Mouse (Mus musculus): ENCODE data around the gene Fsip1. TPM values are rescaled to one million over a fixed set of nuclear protein-coding genes. Genes with fewer than 3 reads are reported as not detected.
"Not testable (repeated sequence)": the region's sequence is repeated elsewhere in the genome, so short reads cannot be mapped to it uniquely, and the experiment has no call there.

Gene Fsip1
- polyA plus RNA-seq, 1 experiment from 2014 or later: 0.49 TPM

DNA sequence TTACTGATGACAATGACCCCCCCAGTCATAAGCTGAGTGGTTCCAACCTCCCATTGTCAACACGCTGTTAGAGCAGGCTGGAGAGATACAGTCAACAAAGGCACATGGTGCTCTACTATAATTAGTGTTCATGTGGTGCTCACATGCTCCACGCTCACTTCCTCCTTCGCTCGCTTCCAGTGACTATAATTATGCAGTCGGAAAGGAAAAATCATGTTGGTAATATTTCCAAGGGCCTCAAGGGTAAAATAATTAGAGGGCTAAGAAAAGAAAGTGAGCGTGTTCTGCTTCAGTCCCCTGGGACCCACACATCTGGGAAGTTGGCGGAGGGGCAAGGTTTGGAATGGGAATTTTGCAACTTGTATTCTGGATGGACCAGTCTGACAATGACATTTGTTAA, 38.7 kb upstream of the Fsip1 start:
- DNase-seq (ENCODE audit: low spot score): no peak
- ATAC-seq (replicated peaks; ENCODE audit: low FRiP score, low TSS enrichment, low read depth): no peak
- Histone ChIP-seq H3K4me1 (replicated peaks; ENCODE audit: control insufficient read depth, insufficient read depth, low read length) (no peaks in the 10 kb centered on the region), H3K4me3 (ENCODE audit: low read depth, low read length) (no peak overlapping the region), H3K9me3 (ENCODE audit: control insufficient read depth, low read length) (peaks cover 2% of the 10 kb centered on the region; the same call in 1 of the 2 replicates), H3K4me2 (ENCODE audit: low read length) (no peak overlapping the region), H3K36me3 (ENCODE audit: control insufficient read depth, insufficient read depth, low read length) (no peaks in the 10 kb centered on the region), H3K27me3 (replicated peaks; ENCODE audit: control insufficient read depth, insufficient read depth, low read length) (no peaks in the 10 kb centered on the region), H3K9ac (ENCODE audit: low read length) (no peak overlapping the region), H3K27ac (ENCODE audit: low read depth) (no peak overlapping the region)
- 82% methylated on average over 7 of the region's 7 CpGs for WGBS

DNA sequence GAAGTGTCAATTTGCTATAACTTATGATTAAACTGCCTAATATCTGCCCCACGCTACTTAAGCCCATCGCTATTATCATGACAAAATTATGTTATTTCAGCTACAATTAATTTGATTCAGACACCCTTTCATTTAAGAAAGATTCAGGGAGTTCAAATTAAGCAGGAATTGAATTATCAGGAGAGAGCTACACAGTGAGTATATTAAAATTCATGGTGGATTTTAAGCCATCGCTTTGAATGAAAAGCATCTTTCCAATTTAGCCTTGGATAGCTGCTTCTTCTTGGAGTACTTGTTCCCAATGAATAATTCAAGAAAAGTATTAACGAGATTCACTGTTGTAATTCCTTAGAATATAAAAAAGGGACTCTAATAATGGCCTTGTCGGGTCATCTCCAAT, 36.8 kb upstream of the Fsip1 start:
- Histone ChIP-seq H3K27me3 (replicated peaks; ENCODE audit: control insufficient read depth, insufficient read depth, low read length) (no peaks in the 10 kb centered on the region), H3K36me3 (ENCODE audit: control insufficient read depth, insufficient read depth, low read length) (no peaks in the 10 kb centered on the region), H3K9me3 (ENCODE audit: control insufficient read depth, low read length) (peaks cover 2% of the 10 kb centered on the region; the same call in 1 of the 2 replicates), H3K9ac (ENCODE audit: low read length) (no peak overlapping the region), H3K4me2 (ENCODE audit: low read length) (no peak overlapping the region), H3K4me3 (ENCODE audit: low read depth, low read length) (no peak overlapping the region), H3K4me1 (replicated peaks; ENCODE audit: control insufficient read depth, insufficient read depth, low read length) (no peaks in the 10 kb centered on the region), H3K27ac (ENCODE audit: low read depth) (no peak overlapping the region)
- ATAC-seq (replicated peaks; ENCODE audit: low FRiP score, low TSS enrichment, low read depth) (no peak), DNase-seq (ENCODE audit: low spot score) (no peak)
- 86% methylated on average over 5 of the region's 5 CpGs for WGBS

DNA sequence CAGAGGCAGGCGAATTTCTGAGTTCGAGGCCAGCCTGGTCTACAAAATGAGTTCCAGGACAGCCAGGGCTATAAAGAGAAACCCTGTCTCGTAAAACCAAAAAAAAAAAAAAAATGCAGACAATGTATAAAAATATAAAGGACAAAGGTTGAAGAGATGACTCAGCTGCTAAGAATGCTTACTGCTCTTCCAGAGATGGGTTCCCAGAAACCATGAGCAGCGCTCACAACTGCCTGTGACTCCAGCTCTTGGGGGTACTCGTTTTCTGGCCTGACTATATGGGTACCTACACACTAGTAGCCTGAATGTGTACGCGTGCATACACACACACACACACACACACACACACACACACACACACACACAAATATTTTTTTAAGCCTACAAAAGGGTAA, 32.3 kb upstream of the Fsip1 start:
- not testable (repeated sequence) for H3K27ac ChIP-seq (ENCODE audit: low read depth); ATAC-seq (replicated peaks; ENCODE audit: low FRiP score, low TSS enrichment, low read depth); H3K9me3 ChIP-seq (ENCODE audit: control insufficient read depth, low read length); H3K9ac ChIP-seq (ENCODE audit: low read length); DNase-seq (ENCODE audit: low spot score); H3K4me3 ChIP-seq (ENCODE audit: low read depth, low read length); H3K4me1 ChIP-seq (replicated peaks; ENCODE audit: control insufficient read depth, insufficient read depth, low read length); H3K4me2 ChIP-seq (ENCODE audit: low read length); H3K27me3 ChIP-seq (replicated peaks; ENCODE audit: control insufficient read depth, insufficient read depth, low read length); H3K36me3 ChIP-seq (ENCODE audit: control insufficient read depth, insufficient read depth, low read length)
- 79% methylated on average over 7 of the region's 7 CpGs for WGBS

GRCm38 (mm10) chr2:118288326-118289065, 31.7 kb upstream of the Fsip1 start:
- H3K4me3 ChIP-seq (ENCODE audit: low read depth, low read length): no peak overlapping the region
- WGBS: 84% methylated on average over 9 of the region's 9 CpGs
- H3K27me3 ChIP-seq (replicated peaks; ENCODE audit: control insufficient read depth, insufficient read depth, low read length): no peaks in the 10 kb centered on the region
- DNase-seq (ENCODE audit: low spot score) (no peak), ATAC-seq (replicated peaks; ENCODE audit: low FRiP score, low TSS enrichment, low read depth) (no peak)
- peaks cover 2% of the 10 kb centered on the region; the same call in 1 of the 2 replicates for H3K9me3 ChIP-seq (ENCODE audit: control insufficient read depth, low read length)
- H3K4me2 ChIP-seq (ENCODE audit: low read length): no peak overlapping the region
- no peaks in the 10 kb centered on the region for H3K4me1 ChIP-seq (replicated peaks; ENCODE audit: control insufficient read depth, insufficient read depth, low read length)
- H3K27ac ChIP-seq (ENCODE audit: low read depth): no peak overlapping the region
- no peak overlapping the region for H3K9ac ChIP-seq (ENCODE audit: low read length)
- H3K36me3 ChIP-seq (ENCODE audit: control insufficient read depth, insufficient read depth, low read length): no peaks in the 10 kb centered on the region

DNA sequence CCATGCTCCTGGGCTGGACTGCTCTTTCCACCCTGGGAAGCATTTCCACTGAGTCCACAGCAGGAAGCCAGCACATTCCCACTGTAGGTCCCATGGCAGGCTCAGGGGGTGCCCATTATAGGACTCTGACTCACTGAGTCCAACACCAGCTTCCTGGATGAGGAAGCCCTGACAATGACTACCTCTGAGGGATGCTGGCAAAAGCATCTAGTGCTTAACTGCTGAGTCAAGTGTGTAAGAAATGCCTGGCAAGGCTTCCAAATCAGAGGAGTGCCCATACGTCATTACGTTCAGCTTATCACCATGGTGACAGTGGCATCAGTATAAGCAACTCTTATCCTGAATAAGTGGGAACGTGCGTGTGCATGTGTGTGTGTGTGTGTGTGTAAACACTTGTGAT, 30.9 kb upstream of the Fsip1 start:
- DNase-seq (ENCODE audit: low spot score) (peak; percentile 44), ATAC-seq (replicated peaks; ENCODE audit: low FRiP score, low TSS enrichment, low read depth) (no peak)
- Histone ChIP-seq H3K4me1 (replicated peaks; ENCODE audit: control insufficient read depth, insufficient read depth, low read length) (no peaks in the 10 kb centered on the region), H3K9ac (ENCODE audit: low read length) (no peak overlapping the region), H3K4me2 (ENCODE audit: low read length) (no peak overlapping the region), H3K27me3 (replicated peaks; ENCODE audit: control insufficient read depth, insufficient read depth, low read length) (no peaks in the 10 kb centered on the region), H3K27ac (ENCODE audit: low read depth) (no peak overlapping the region), H3K9me3 (ENCODE audit: control insufficient read depth, low read length) (peaks cover 2% of the 10 kb centered on the region; the same call in 1 of the 2 replicates), H3K36me3 (ENCODE audit: control insufficient read depth, insufficient read depth, low read length) (no peaks in the 10 kb centered on the region), H3K4me3 (ENCODE audit: low read depth, low read length) (no peak overlapping the region)
- 82% methylated on average over 4 of the region's 4 CpGs for WGBS

- DNase-seq (ENCODE audit: low spot score) (peak; percentile 6), ATAC-seq (replicated peaks; ENCODE audit: low FRiP score, low TSS enrichment, low read depth) (no peak)
Observed at GRCm38 (mm10) chr2:118282467-118282866, 25.7 kb upstream of the Fsip1 start.

DNA sequence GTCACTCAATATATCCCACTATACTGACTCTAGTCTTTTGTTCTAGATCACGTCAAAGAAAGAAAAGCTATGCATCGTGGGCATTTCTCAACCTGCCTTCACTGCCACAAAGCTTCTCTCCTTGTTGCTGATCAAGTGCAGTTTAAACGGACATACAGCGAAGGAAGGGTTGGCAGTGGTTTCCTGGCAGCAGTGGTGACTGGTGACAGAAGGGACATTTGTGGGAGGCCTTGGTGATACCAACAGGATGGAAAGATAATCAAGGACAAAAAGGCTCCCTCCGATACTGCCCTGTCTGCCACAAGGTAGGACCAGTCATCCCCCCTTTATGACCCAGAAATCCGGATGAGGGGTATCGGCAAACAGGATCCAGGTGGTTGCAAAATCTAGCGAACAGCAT, 21.5 kb upstream of the Fsip1 start:
- no peak overlapping the region for H3K4me3 ChIP-seq (ENCODE audit: low read depth, low read length)
- H3K36me3 ChIP-seq (ENCODE audit: control insufficient read depth, insufficient read depth, low read length): no peaks in the 10 kb centered on the region
- no peaks in the 10 kb centered on the region for H3K27me3 ChIP-seq (replicated peaks; ENCODE audit: control insufficient read depth, insufficient read depth, low read length)
- H3K9ac ChIP-seq (ENCODE audit: low read length): no peak overlapping the region
- H3K27ac ChIP-seq (ENCODE audit: low read depth): no peak overlapping the region
- ATAC-seq (replicated peaks; ENCODE audit: low FRiP score, low TSS enrichment, low read depth) (no peak), DNase-seq (ENCODE audit: low spot score) (peak; percentile 49)
- WGBS: 88% methylated on average over 8 of the region's 8 CpGs
- H3K4me1 ChIP-seq (replicated peaks; ENCODE audit: control insufficient read depth, insufficient read depth, low read length): no peaks in the 10 kb centered on the region
- 0 out of 2 replicates have a peak, but pooled peaks cover under 1% of the 10 kb centered on the region for H3K9me3 ChIP-seq (ENCODE audit: control insufficient read depth, low read length)
- no peak overlapping the region for H3K4me2 ChIP-seq (ENCODE audit: low read length)

More at GRCm38 (mm10) chr2:118282467-118282866, 25.7 kb upstream of the Fsip1 start:
- Histone ChIP-seq H3K4me3 (ENCODE audit: low read depth, low read length) (no peak overlapping the region), H3K27ac (ENCODE audit: low read depth) (no peak overlapping the region), H3K9ac (ENCODE audit: low read length) (no peak overlapping the region), H3K9me3 (ENCODE audit: control insufficient read depth, low read length) (no peaks in the 10 kb centered on the region), H3K4me2 (ENCODE audit: low read length) (no peak overlapping the region), H3K27me3 (replicated peaks; ENCODE audit: control insufficient read depth, insufficient read depth, low read length) (no peaks in the 10 kb centered on the region), H3K4me1 (replicated peaks; ENCODE audit: control insufficient read depth, insufficient read depth, low read length) (no peaks in the 10 kb centered on the region), H3K36me3 (ENCODE audit: control insufficient read depth, insufficient read depth, low read length) (no peaks in the 10 kb centered on the region)
- 78% methylated on average over 3 of the region's 3 CpGs for WGBS

DNA sequence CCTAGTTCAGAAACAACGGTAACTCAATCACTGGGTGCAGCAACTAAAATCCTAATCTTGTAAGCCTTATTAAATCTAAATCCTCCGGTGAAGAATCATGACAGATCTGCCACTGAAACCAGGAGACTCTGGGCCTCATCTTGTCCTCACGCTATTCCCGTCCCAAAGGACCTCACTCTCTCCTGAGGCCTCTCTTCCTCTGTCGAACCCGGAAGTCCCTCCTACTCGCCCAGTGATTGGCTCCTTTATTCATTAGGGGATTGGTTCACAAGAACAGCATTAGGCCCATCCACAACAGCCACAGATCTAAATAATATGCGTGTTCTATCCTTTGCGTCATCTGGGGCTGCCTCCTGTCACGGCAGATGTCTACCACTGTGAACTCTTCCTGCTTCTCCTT, 14.8 kb upstream of the Fsip1 start:
- 91% methylated on average over 10 of the region's 10 CpGs for WGBS
- ATAC-seq (replicated peaks; ENCODE audit: low FRiP score, low TSS enrichment, low read depth) (no peak), DNase-seq (ENCODE audit: low spot score) (no peak)
- no peak overlapping the region for H3K4me2 ChIP-seq (ENCODE audit: low read length)
- H3K9me3 ChIP-seq (ENCODE audit: control insufficient read depth, low read length): 0 out of 2 replicates have a peak, but pooled peaks cover 3% of the 10 kb centered on the region
- H3K4me1 ChIP-seq (replicated peaks; ENCODE audit: control insufficient read depth, insufficient read depth, low read length): no peaks in the 10 kb centered on the region
- no peak overlapping the region for H3K9ac ChIP-seq (ENCODE audit: low read length)
- H3K27me3 ChIP-seq (replicated peaks; ENCODE audit: control insufficient read depth, insufficient read depth, low read length): no peaks in the 10 kb centered on the region
- H3K27ac ChIP-seq (ENCODE audit: low read depth): no peak overlapping the region
- no peaks in the 10 kb centered on the region for H3K36me3 ChIP-seq (ENCODE audit: control insufficient read depth, insufficient read depth, low read length)
- H3K4me3 ChIP-seq (ENCODE audit: low read depth, low read length): no peak overlapping the region

DNA sequence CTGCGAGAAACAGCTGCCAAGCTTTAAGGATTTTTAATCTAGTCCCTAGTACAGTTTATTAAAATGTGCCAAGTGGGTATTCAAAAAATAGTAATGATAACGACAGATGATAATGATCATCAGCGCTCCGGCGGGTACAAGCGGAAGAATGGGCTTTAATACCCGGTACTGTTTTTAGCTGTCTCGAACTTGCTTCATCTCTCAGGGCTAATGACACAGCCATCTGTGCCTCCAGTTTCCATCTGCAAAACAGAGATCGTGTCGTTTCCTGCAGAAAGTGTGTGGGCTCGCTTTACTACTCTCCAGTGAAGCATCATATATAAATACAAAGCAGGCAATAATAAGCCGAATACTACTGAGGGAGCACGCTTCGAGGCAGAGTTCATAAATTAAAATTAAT, 13.4 kb upstream of the Fsip1 start:
- Histone ChIP-seq H3K36me3 (ENCODE audit: control insufficient read depth, insufficient read depth, low read length) (no peaks in the 10 kb centered on the region), H3K9me3 (ENCODE audit: control insufficient read depth, low read length) (0 out of 2 replicates have a peak, but pooled peaks cover 3% of the 10 kb centered on the region), H3K4me3 (ENCODE audit: low read depth, low read length) (no peak overlapping the region), H3K27me3 (replicated peaks; ENCODE audit: control insufficient read depth, insufficient read depth, low read length) (no peaks in the 10 kb centered on the region), H3K27ac (ENCODE audit: low read depth) (no peak overlapping the region), H3K4me1 (replicated peaks; ENCODE audit: control insufficient read depth, insufficient read depth, low read length) (no peaks in the 10 kb centered on the region), H3K4me2 (ENCODE audit: low read length) (no peak overlapping the region), H3K9ac (ENCODE audit: low read length) (no peak overlapping the region)
- DNase-seq (ENCODE audit: low spot score) (no peak), ATAC-seq (replicated peaks; ENCODE audit: low FRiP score, low TSS enrichment, low read depth) (no peak)
- 81% methylated on average over 14 of the region's 14 CpGs for WGBS
